Mouse (Mus musculus) intestine, embryonic 16.5 days (tissue): ENCODE results near the gene Cdk5rap1. TPM values are rescaled to one million over a fixed set of nuclear protein-coding genes. Genes with fewer than 3 reads are reported as not detected.
"Not testable (repeated sequence)": the region's sequence is repeated elsewhere in the genome, so short reads cannot be mapped to it uniquely, and the experiment has no call there.

Experiments
- ATAC-seq: fragments of 200-750 bp; cut with Nextera tagmentation; 2 replicates; pipeline ENCODE4 v1.8.0; 2017; ENCODE audit warnings: moderate TSS enrichment, moderate library complexity
- H3K27ac ChIP-seq: fragments of 300-500 bp; sonication (generic); 2 replicates; pipeline ENCODE4 v1.5.1; 2014; ENCODE audit warnings: mild to moderate bottlenecking, low read length
- H3K27me3 ChIP-seq: fragments of 300-500 bp; sonication (generic); replicated peaks from 2 replicates; pipeline ENCODE4 v1.6.1; 2014; ENCODE audit warnings: low read length, control low read depth, mixed read lengths; ENCODE audit not compliant: control insufficient read depth, insufficient read depth
- H3K36me3 ChIP-seq: fragments of 300-500 bp; sonication (generic); 2 replicates; pipeline ENCODE4 v1.6.1; 2014; ENCODE audit warnings: low read length, control low read depth; ENCODE audit not compliant: control insufficient read depth, insufficient read depth
- H3K4me1 ChIP-seq: fragments of 300-500 bp; sonication (generic); 2 replicates; pipeline ENCODE4 v1.6.1; 2014; ENCODE audit warnings: low read length, control low read depth, mixed read lengths; ENCODE audit not compliant: control insufficient read depth, insufficient read depth
- H3K4me2 ChIP-seq: fragments of 300-500 bp; sonication (generic); 2 replicates; pipeline ENCODE4 v1.6.1; 2014; ENCODE audit warnings: low read depth, low read length, control low read depth
- H3K4me3 ChIP-seq: fragments of 300-500 bp; sonication (generic); 2 replicates; pipeline ENCODE4 v1.5.1; 2014; ENCODE audit warnings: mild to moderate bottlenecking, low read length
- H3K9ac ChIP-seq: fragments of 300-500 bp; sonication (generic); 2 replicates; pipeline ENCODE4 v1.6.1; 2014; ENCODE audit warnings: low read depth, low read length
- H3K9me3 ChIP-seq: fragments of 300-500 bp; sonication (generic); 2 replicates; pipeline ENCODE4 v1.6.1; 2016; ENCODE audit warnings: low read length, control low read depth; ENCODE audit not compliant: control insufficient read depth
- WGBS: fragments of 180-500 bp; shearing (Covaris S2); extraction: QIAGEN DNeasy Blood & Tissue Kit; methylation state at CpG from one replicate; pipeline ENCODE4 v1.1.7; 2014; 5-methylcytosine and 5-hydroxymethylcytosine counted together
- polyA plus RNA-seq: library from polyadenylated mRNA; unstranded; fragments of >200 nt; fragmentation: Nextera tagmentation; extraction: Ambion mirVana; gene quantifications from 2 replicates; pipeline ENCODE4 v1.2.1, GENCODE M21; 2015

The Cdk5rap1 gene
- polyA plus RNA-seq, 1 experiment from 2014 or later: 18.1 TPM

- Histone ChIP-seq H3K27me3 (no peaks in the 10 kb centered on the region), H3K9me3 (no peaks in the 10 kb centered on the region), H3K4me2 (no peak overlapping the region), H3K27ac (no peak overlapping the region), H3K4me3 (no peak overlapping the region), H3K36me3 (no peaks in the 10 kb centered on the region), H3K4me1 (no peaks in the 10 kb centered on the region), H3K9ac (no peak overlapping the region)
- whole genome bisulfite sequencing: 81% methylated on average over 1 of the region's 1 CpGs
- no peak for ATAC-seq
Observed at GRCm38 (mm10) chr2:154292833-154293232, 80.0 kb downstream of the Cdk5rap1 start.

GRCm38 (mm10) chr2:154291866-154292265, 80.9 kb downstream of the Cdk5rap1 start:
- not testable (repeated sequence) for H3K4me3 ChIP-seq, H3K36me3 ChIP-seq, H3K4me2 ChIP-seq, H3K27me3 ChIP-seq, H3K27ac ChIP-seq, H3K9ac ChIP-seq, H3K9me3 ChIP-seq, ATAC-seq, H3K4me1 ChIP-seq
- 89% methylated on average over 3 of the region's 3 CpGs for WGBS

Other genes starting within 250 kb of the Cdk5rap1 start
- gene Bpifa3, start 242.7 kb downstream of the Cdk5rap1 start, polyA plus RNA-seq: not detected in 2 replicates
- gene Bpifa1, start 230.1 kb downstream of the Cdk5rap1 start, polyA plus RNA-seq: not detected in 2 replicates
- not detected in 2 replicates for gene Bpifa5, start 210.4 kb downstream of the Cdk5rap1 start, polyA plus RNA-seq
- gene Bpifb1, start 182.2 kb downstream of the Cdk5rap1 start, polyA plus RNA-seq: 0.10 TPM in 1 of 2 replicates, not detected in the other
- 0.07 TPM in 1 of 2 replicates, not detected in the other for gene Bpifb5, start 149.3 kb downstream of the Cdk5rap1 start, polyA plus RNA-seq
- gene Bpifb9a, start 115.2 kb downstream of the Cdk5rap1 start, polyA plus RNA-seq: not detected in 2 replicates
- not detected in 2 replicates for gene Bpifb9b, start 65.8 kb downstream of the Cdk5rap1 start, polyA plus RNA-seq
- 4.1 and 4.3 TPM in 2 replicates for gene Snta1, start 35.1 kb upstream of the Cdk5rap1 start, polyA plus RNA-seq
- 21.9 and 23.0 TPM in 2 replicates for gene Cbfa2t2, start 63.5 kb upstream of the Cdk5rap1 start, polyA plus RNA-seq
- 0.46 TPM in 1 of 2 replicates, not detected in the other for gene 1700003F12Rik, start 174.1 kb upstream of the Cdk5rap1 start, polyA plus RNA-seq
- gene Actl10, start 178.8 kb upstream of the Cdk5rap1 start, polyA plus RNA-seq: 0.09 TPM in 1 of 2 replicates, not detected in the other
- gene Necab3, start 185.9 kb upstream of the Cdk5rap1 start, polyA plus RNA-seq: 1.4 and 1.6 TPM in 2 replicates
- 5.8 and 9.5 TPM in 2 replicates for gene E2f1, start 196.9 kb upstream of the Cdk5rap1 start, polyA plus RNA-seq
- gene Pxmp4, start 230.7 kb upstream of the Cdk5rap1 start, polyA plus RNA-seq: 41.2 and 41.9 TPM in 2 replicates
- gene Zfp341, start 240.3 kb upstream of the Cdk5rap1 start, polyA plus RNA-seq: 0.53 and 0.55 TPM in 2 replicates
- not detected in 2 replicates for gene 4930519P11Rik, start 240.4 kb upstream of the Cdk5rap1 start, polyA plus RNA-seq